Mouse (Mus musculus): Measurements from ENCODE around the gene Rgs7. TPM values are rescaled to one million over a fixed set of nuclear protein-coding genes. Genes with fewer than 3 reads are reported as not detected.

The Rgs7 gene
- total and polyA plus RNA-seq, 3 experiments = not detected

DNA sequence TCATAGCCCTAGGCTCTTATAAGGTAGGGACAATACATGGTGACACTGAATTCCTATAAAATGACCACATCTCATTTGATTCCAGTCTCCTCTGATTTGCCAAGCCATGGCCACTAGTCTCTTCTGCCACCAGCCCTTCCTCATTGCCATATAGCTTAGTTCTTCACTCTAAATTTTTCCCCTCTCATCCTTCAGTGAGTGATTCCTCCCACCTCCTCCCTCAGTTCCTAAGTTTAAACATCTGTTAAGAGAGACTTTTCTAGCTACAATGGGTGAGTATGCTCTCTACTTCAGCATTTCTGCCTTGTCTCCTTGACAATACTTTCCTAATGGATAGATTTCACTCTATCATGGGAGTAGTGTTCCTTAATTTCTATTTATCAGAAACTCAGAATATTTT is 169.5 kb downstream of the Rgs7 start:
- H3K36me3 ChIP-seq (ENCODE audit: control insufficient read depth in 1 of 2, insufficient read depth in 2 of 2, low read length in 2 of 2) = no peaks in the 10 kb centered on the region
- no peak overlapping the region for H3K9ac ChIP-seq (ENCODE audit: control insufficient read depth, low read depth, low read length, poor library complexity, severe bottlenecking)
- no peaks in the 10 kb centered on the region for H3K4me1 ChIP-seq (ENCODE audit: control insufficient read depth in 1 of 2, insufficient read depth in 2 of 2, low read length in 2 of 2)
- TF ChIP-seq SIN3A (IDR thresholded peaks at IDR 0.05; ENCODE audit: low read length) (no peak), USF2 (IDR thresholded peaks at IDR 0.05; ENCODE audit: borderline replicate concordance in 1 of 2, insufficient read depth in 1 of 2, low read depth in 1 of 2, low read length in 2 of 2) (no peak), USF1 (IDR thresholded peaks at IDR 0.05; ENCODE audit: low read depth, low read length) (no peak), ELF1 (IDR thresholded peaks at IDR 0.05; ENCODE audit: low read depth, low read length) (no peak), ZNF384 (IDR thresholded peaks at IDR 0.05; ENCODE audit: low read depth, low read length) (no peak), NELFE (IDR thresholded peaks at IDR 0.05; ENCODE audit: low read depth, low read length) (no peak), POLR2AphosphoS2 (IDR thresholded peaks at IDR 0.05; ENCODE audit: low read length) (no peak), TAL1 (IDR thresholded peaks at IDR 0.05; ENCODE audit: low read length) (no peak), MAZ (IDR thresholded peaks at IDR 0.05; ENCODE audit: low read depth, low read length) (no peak)
- no peaks in the 10 kb centered on the region for H3K9me3 ChIP-seq (replicated peaks; ENCODE audit: insufficient read depth, low read length)
- no peak overlapping the region for H3K4me3 ChIP-seq (ENCODE audit: control insufficient read depth in 1 of 2, insufficient read depth in 1 of 2, low read depth in 2 of 2, low read length in 2 of 2)
- no peak overlapping the region for H3K27ac ChIP-seq (ENCODE audit: control insufficient read depth, low read depth, low read length)
- H3K79me2 ChIP-seq (ENCODE audit: control insufficient read depth, insufficient read depth, low read length, poor library complexity) = no peaks in the 10 kb centered on the region
- DNase-seq (ENCODE audit: low read depth, low spot score) = no peak
- no peaks in the 10 kb centered on the region for H3K27me3 ChIP-seq (ENCODE audit: control insufficient read depth in 1 of 2, insufficient read depth in 2 of 2, low read length in 2 of 2)

DNA sequence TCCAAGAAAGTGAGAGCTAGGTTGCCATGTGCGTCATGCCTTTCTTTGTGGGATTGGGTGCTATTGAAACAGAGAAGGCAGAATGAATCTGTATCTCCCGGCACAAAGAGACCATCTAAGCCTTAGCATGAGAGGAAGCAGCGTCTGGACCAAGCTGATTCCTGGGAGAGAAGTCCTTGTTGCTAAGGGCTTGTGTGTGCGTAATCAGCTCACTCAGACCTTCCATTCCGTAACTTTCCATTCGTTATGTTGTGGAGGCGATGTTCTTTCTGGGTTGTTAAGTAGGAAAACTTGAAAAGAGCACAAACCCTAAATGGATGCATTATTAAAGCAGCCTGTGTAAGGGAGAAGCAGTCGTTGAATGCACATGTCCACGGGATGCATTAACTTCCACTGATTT is 173.1 kb downstream of the Rgs7 start:
- Histone ChIP-seq H3K4me3 (ENCODE audit: control insufficient read depth in 1 of 2, insufficient read depth in 1 of 2, low read depth in 2 of 2, low read length in 2 of 2) (no peak overlapping the region), H3K27ac (ENCODE audit: control insufficient read depth, low read depth, low read length) (no peak overlapping the region), H3K36me3 (ENCODE audit: control insufficient read depth in 1 of 2, insufficient read depth in 2 of 2, low read length in 2 of 2) (no peaks in the 10 kb centered on the region), H3K4me1 (ENCODE audit: control insufficient read depth in 1 of 2, insufficient read depth in 2 of 2, low read length in 2 of 2) (no peaks in the 10 kb centered on the region), H3K79me2 (ENCODE audit: control insufficient read depth, insufficient read depth, low read length, poor library complexity) (no peaks in the 10 kb centered on the region), H3K9ac (ENCODE audit: control insufficient read depth, low read depth, low read length, poor library complexity, severe bottlenecking) (no peak overlapping the region), H3K9me3 (replicated peaks; ENCODE audit: insufficient read depth, low read length) (no peaks in the 10 kb centered on the region), H3K27me3 (ENCODE audit: control insufficient read depth in 1 of 2, insufficient read depth in 2 of 2, low read length in 2 of 2) (no peaks in the 10 kb centered on the region)
- no peak for DNase-seq (ENCODE audit: low read depth, low spot score)
- no peak for TF ChIP-seq POLR2AphosphoS2 (IDR thresholded peaks at IDR 0.05; ENCODE audit: low read length)
- no peak for TF ChIP-seq GABPA (IDR thresholded peaks at IDR 0.05; ENCODE audit: low read depth, low read length)
- TF ChIP-seq ZKSCAN1 (IDR thresholded peaks at IDR 0.05; ENCODE audit: low read depth, low read length) = no peak
- no peak for TF ChIP-seq JUND (IDR thresholded peaks at IDR 0.05; ENCODE audit: low read depth, low read length)
- TF ChIP-seq POLR2AphosphoS5 (IDR thresholded peaks at IDR 0.05; ENCODE audit: borderline replicate concordance, low read depth, low read length) = no peak
- TF ChIP-seq GATA1 (IDR thresholded peaks at IDR 0.05; ENCODE audit: low read depth, low read length) = no peak
- no peak for TF ChIP-seq ZNF384 (IDR thresholded peaks at IDR 0.05; ENCODE audit: low read depth, low read length)
- no peak for TF ChIP-seq RAD21 (IDR thresholded peaks at IDR 0.05; ENCODE audit: low read depth, low read length)
- TF ChIP-seq TBP (IDR thresholded peaks at IDR 0.05; ENCODE audit: low read depth, low read length) = no peak
- TF ChIP-seq MXI1 (IDR thresholded peaks at IDR 0.05; ENCODE audit: low read depth, low read length) = no peak
- no peak for TF ChIP-seq TAL1 (IDR thresholded peaks at IDR 0.05; ENCODE audit: low read length)
- TF ChIP-seq USF2 (IDR thresholded peaks at IDR 0.05; ENCODE audit: borderline replicate concordance in 1 of 2, insufficient read depth in 1 of 2, low read depth in 1 of 2, low read length in 2 of 2) = no peak
- no peak for TF ChIP-seq BHLHE40 (IDR thresholded peaks at IDR 0.05; ENCODE audit: borderline replicate concordance, low read depth, low read length)
- TF ChIP-seq MYB (IDR thresholded peaks at IDR 0.05; ENCODE audit: low read depth, low read length) = no peak
- no peak for TF ChIP-seq CTCF (IDR thresholded peaks at IDR 0.05 in 2 of 3, conservative IDR thresholded peaks at IDR 0.05 in 1 of 3; ENCODE audit: control insufficient read depth in 1 of 3, insufficient read depth in 1 of 3, low read depth in 2 of 3, low read length in 3 of 3, poor library complexity in 1 of 3, severe bottlenecking in 1 of 3)
- TF ChIP-seq MAX (IDR thresholded peaks at IDR 0.05; ENCODE audit: low read length) = no peak
- no peak for TF ChIP-seq NELFE (IDR thresholded peaks at IDR 0.05; ENCODE audit: low read depth, low read length)
- no peak for TF ChIP-seq SIN3A (IDR thresholded peaks at IDR 0.05; ENCODE audit: low read length)
- no peak for TF ChIP-seq ELF1 (IDR thresholded peaks at IDR 0.05; ENCODE audit: low read depth, low read length)

Measured in MEL (cell line).